Mouse (Mus musculus) bone marrow macrophage, adult 2 months (primary cell): ENCODE measurements at regions not wholly inside any gene's neighbourhood (a gene's known extent, or its start where the extent isn't known, plus 50 kb on each side); places are given as distances from the start of the nearest gene placed in this dataset.

ENCODE experiments used
- CTCF ChIP-seq: IDR thresholded peaks from 2 replicates; pipeline ENCODE4 v1.5.1; 2012; ENCODE audit warnings: low read depth, mild to moderate bottlenecking, low read length, moderate library complexity
- POLR2A ChIP-seq: IDR thresholded peaks from 2 replicates; pipeline ENCODE4 v1.6.1; 2012; ENCODE audit warnings: mild to moderate bottlenecking, low read depth, low read length, borderline replicate concordance

DNA sequence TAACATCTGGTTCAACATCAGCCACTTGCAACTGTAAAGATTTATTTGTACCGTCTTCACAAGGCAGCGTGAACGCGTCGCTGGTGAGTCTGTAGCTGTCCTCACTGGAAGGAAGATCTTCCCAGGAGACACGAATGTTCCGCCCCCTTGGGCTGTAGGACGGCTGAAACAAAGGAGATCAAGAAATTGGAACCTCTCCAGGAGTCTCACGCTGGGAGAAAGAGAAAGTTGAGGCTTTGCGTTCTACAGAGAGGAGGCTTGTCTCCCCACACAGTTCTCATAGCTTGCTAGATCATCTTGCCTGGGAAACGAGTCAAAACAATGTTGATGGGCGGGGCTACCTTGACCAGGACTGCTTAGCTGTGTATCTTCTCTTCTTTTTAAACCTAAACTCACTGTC, 117.3 kb downstream of the Syt10 start:
- TF ChIP-seq POLR2A (no peak), CTCF (no peak)
